Mouse (Mus musculus): ENCODE measurements around the gene C7. TPM values are rescaled to one million over a fixed set of nuclear protein-coding genes. Genes with fewer than 3 reads are reported as not detected.

Gene C7
- polyA plus RNA-seq, 1 experiment from 2014 or later, result 0.09 TPM

DNA sequence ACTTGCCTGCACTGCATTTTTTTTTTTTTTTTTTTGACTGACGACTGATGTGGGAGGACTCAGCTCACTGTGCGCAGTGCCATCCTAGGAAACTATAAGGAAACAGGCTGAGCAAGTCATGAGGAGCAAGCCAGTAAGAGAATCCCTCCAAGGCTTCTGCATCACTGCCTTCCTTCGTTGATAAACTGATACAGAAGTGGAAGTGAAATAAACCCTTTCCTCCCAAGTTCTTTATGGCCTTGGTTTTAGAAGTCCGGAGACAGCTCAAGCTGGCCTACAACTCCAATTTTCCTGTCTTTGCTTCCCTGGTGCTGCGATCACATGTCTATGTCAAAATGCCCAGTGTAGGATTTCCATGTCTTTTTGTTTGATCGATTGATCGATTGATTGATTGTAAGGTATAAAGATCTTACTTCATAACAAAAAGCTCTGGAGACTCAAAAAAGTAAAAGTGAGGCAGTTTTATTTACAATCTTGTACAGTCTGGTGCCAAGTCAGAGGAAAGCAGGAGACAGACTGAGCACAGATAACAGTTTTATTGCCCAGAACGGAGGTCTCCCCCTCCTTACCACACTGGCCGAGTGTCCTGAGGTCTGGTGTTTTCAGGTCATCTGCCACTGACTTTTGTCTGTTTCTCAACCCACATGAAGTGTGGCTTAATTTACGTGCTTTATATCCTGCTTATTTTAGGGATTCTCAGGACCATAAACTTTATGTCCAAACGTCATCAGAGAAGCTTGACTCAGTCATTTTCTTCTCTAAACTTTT, 32.2 kb upstream of the C7 start:
- H3K9me3 ChIP-seq (ENCODE audit: control insufficient read depth, low read length), result no peaks in the 10 kb centered on the region
- H3K27ac ChIP-seq (ENCODE audit: low read depth, low read length), result no peak overlapping the region
- H3K4me1 ChIP-seq (ENCODE audit: control insufficient read depth, insufficient read depth, low read length), result no peaks in the 10 kb centered on the region
- H3K36me3 ChIP-seq (ENCODE audit: control insufficient read depth, insufficient read depth, low read length), result no peaks in the 10 kb centered on the region
- WGBS, result 43% methylated on average over 11 of the region's 11 CpGs
- H3K4me3 ChIP-seq (ENCODE audit: low read length), result no peak overlapping the region
- peak; percentile 94 for ATAC-seq (ENCODE audit: low FRiP score, low TSS enrichment)
- H3K4me2 ChIP-seq (replicated peaks; ENCODE audit: low read depth, low read length), result no peak overlapping the region
- no peaks in the 10 kb centered on the region for H3K27me3 ChIP-seq (ENCODE audit: control insufficient read depth, insufficient read depth, low read length)
- no peak overlapping the region for H3K9ac ChIP-seq (ENCODE audit: low read depth, low read length)

DNA sequence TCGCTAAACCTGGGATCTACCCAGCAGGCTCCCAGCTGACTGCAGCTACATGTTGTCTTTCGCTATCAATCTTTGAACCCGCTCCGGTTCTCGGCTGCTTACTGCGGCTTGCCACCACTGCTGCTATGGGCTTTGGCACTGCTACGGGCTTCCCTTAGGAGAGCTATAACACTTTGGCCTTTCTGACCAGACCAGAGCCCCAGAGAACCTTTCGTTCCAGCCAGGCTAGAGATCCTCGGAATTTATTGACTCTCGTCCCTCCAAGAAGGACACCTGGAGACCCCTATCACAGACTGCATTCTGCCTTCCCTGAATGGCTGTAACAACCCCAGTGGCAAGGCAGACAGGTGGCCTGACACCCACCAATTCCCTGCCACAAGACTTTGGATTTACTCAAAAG, 26.6 kb upstream of the C7 start:
- ATAC-seq (ENCODE audit: low FRiP score, low TSS enrichment), result no peak
- Histone ChIP-seq H3K4me3 (ENCODE audit: low read length) (no peak overlapping the region), H3K36me3 (ENCODE audit: control insufficient read depth, insufficient read depth, low read length) (no peaks in the 10 kb centered on the region), H3K27ac (ENCODE audit: low read depth, low read length) (no peak overlapping the region), H3K4me2 (replicated peaks; ENCODE audit: low read depth, low read length) (no peak overlapping the region), H3K4me1 (ENCODE audit: control insufficient read depth, insufficient read depth, low read length) (no peaks in the 10 kb centered on the region), H3K27me3 (ENCODE audit: control insufficient read depth, insufficient read depth, low read length) (no peaks in the 10 kb centered on the region), H3K9ac (ENCODE audit: low read depth, low read length) (no peak overlapping the region), H3K9me3 (ENCODE audit: control insufficient read depth, low read length) (no peaks in the 10 kb centered on the region)
- 83% methylated on average over 10 of the region's 10 CpGs for WGBS

DNA sequence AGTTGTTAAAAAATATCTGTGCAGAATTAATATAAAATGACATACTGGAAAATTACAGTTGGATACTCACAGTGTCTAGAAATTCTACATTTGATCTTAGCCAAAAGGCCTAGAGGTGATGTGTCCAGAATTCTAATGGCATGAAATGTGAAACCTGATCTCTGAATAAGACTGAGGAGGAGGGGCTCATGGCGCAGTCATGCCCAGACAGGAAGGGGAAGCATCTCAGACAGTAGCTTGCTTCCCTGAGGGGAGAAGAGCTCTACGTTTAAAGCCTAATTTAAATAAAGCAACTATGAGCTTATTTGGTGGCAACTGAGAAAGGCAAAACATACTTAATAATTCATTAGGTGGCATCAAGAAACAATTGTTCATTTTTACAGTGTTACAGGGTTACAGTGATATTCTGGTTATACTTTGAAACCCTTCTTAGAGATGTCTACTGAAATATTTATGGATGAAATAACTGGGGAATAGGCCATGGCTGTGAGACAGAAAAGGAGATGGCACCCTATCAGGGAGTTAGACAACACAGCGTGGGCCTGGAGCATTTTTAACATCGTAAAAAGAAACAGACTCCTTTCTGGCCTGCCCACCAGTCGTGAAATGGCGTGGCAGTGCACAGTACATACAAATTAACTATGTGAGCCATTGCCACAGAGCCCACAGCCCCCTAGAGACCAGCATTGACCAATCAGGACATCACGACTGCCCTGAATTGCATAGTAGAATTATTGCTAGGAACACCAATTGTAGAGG, 25.5 kb upstream of the C7 start:
- no peak overlapping the region for H3K27ac ChIP-seq (ENCODE audit: low read depth, low read length)
- no peaks in the 10 kb centered on the region for H3K4me1 ChIP-seq (ENCODE audit: control insufficient read depth, insufficient read depth, low read length)
- no peaks in the 10 kb centered on the region for H3K36me3 ChIP-seq (ENCODE audit: control insufficient read depth, insufficient read depth, low read length)
- no peaks in the 10 kb centered on the region for H3K27me3 ChIP-seq (ENCODE audit: control insufficient read depth, insufficient read depth, low read length)
- 59% methylated on average over 7 of the region's 7 CpGs for WGBS
- H3K9me3 ChIP-seq (ENCODE audit: control insufficient read depth, low read length), result peaks cover 5% of the 10 kb centered on the region; the same call in 1 of the 2 replicates
- no peak overlapping the region for H3K4me3 ChIP-seq (ENCODE audit: low read length)
- ATAC-seq (ENCODE audit: low FRiP score, low TSS enrichment), result no peak
- H3K9ac ChIP-seq (ENCODE audit: low read depth, low read length), result no peak overlapping the region
- no peak overlapping the region for H3K4me2 ChIP-seq (replicated peaks; ENCODE audit: low read depth, low read length)

DNA sequence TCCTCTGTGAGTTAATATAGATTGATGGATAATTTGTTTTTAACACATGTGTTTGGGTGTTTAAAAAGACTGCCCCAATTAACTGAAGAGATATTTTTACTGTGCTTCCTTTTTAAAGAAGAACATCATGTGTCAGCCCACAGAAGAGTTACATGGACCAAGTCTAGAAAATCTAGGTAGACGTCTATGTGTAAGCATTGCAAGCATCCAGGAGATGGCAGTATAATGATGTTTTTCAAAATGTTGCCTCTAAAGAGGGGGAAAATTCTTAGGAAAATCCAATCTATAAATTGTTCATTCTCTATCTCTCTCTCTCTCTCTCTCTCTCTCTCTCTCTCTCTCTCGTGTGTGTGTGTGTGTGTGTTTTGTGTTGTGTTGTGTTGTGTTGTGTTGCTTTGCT, 22.6 kb upstream of the C7 start:
- Histone ChIP-seq H3K4me2 (replicated peaks; ENCODE audit: low read depth, low read length) (no peak overlapping the region), H3K9me3 (ENCODE audit: control insufficient read depth, low read length) (peaks cover 5% of the 10 kb centered on the region; the same call in 1 of the 2 replicates), H3K4me1 (ENCODE audit: control insufficient read depth, insufficient read depth, low read length) (no peaks in the 10 kb centered on the region), H3K4me3 (ENCODE audit: low read length) (no peak overlapping the region), H3K36me3 (ENCODE audit: control insufficient read depth, insufficient read depth, low read length) (no peaks in the 10 kb centered on the region), H3K27me3 (ENCODE audit: control insufficient read depth, insufficient read depth, low read length) (no peaks in the 10 kb centered on the region), H3K9ac (ENCODE audit: low read depth, low read length) (no peak overlapping the region), H3K27ac (ENCODE audit: low read depth, low read length) (no peak overlapping the region)
- ATAC-seq (ENCODE audit: low FRiP score, low TSS enrichment), result no peak
- 6% methylated on average over 2 of the region's 2 CpGs for WGBS

DNA sequence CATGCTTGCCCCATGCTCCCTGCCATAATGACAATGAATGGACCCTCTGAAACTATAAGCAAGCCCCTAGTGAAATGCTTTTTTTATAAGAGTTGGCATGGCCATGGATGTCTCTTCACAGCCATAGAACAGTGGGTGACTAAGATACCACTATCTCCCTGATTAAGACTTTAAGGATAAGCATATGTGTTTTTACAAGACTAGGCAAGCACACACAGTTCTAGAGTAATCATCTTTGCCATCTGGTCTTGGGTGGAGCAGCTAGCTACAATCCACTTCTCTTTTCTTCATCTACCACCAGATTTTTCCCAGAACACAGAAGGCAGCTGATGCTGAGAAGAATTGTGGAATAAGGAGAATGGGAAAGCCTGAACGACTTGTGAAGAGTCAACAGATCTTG, 17.7 kb upstream of the C7 start:
- H3K4me2 ChIP-seq (replicated peaks; ENCODE audit: low read depth, low read length), result no peak overlapping the region
- peaks cover 5% of the 10 kb centered on the region; the same call in 1 of the 2 replicates for H3K9me3 ChIP-seq (ENCODE audit: control insufficient read depth, low read length)
- no peaks in the 10 kb centered on the region for H3K4me1 ChIP-seq (ENCODE audit: control insufficient read depth, insufficient read depth, low read length)
- 86% methylated on average over 1 of the region's 1 CpGs for WGBS
- H3K27ac ChIP-seq (ENCODE audit: low read depth, low read length), result no peak overlapping the region
- no peak overlapping the region for H3K9ac ChIP-seq (ENCODE audit: low read depth, low read length)
- H3K36me3 ChIP-seq (ENCODE audit: control insufficient read depth, insufficient read depth, low read length), result no peaks in the 10 kb centered on the region
- no peak for ATAC-seq (ENCODE audit: low FRiP score, low TSS enrichment)
- H3K4me3 ChIP-seq (ENCODE audit: low read length), result no peak overlapping the region
- no peaks in the 10 kb centered on the region for H3K27me3 ChIP-seq (ENCODE audit: control insufficient read depth, insufficient read depth, low read length)

DNA sequence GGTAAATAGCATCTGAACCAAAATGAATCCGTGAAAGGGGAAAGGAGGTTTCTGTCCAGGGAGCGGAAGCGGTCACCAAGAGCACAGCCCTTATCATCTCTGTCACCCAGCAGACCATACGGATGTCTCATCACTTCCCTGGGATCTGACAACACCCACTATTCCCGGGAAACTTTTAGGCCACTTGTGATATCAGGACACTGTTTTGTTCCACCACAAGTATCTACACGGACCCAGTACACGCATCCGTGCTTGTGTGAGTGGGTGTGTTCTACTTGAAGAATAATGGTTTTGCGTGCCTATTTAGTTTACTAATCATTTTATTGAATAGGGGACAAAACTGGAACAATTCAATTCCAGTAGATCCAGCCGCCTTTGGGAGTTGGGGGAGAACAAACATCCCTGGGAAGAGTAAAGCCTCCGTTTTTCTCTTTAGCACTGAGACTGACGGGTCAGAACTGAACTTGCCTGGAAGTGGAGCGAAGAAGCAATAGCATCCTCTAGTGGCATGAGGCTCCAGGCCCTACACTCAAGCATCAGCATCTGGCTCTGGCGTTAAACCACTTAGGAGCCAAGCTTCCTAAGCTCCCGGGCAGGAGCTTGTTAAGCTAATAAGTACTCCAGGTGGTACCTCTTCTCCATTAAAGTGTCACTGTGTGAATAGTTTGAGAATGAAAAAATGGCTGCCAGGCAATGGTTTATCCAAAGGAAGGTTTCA, 5.4 kb upstream of the C7 start:
- Histone ChIP-seq H3K27me3 (ENCODE audit: control insufficient read depth, insufficient read depth, low read length) (no peaks in the 10 kb centered on the region), H3K9ac (ENCODE audit: low read depth, low read length) (no peak overlapping the region), H3K4me3 (ENCODE audit: low read length) (no peak overlapping the region), H3K4me2 (replicated peaks; ENCODE audit: low read depth, low read length) (no peak overlapping the region), H3K9me3 (ENCODE audit: control insufficient read depth, low read length) (peaks cover 2% of the 10 kb centered on the region; the same call in 1 of the 2 replicates), H3K27ac (ENCODE audit: low read depth, low read length) (no peak overlapping the region), H3K36me3 (ENCODE audit: control insufficient read depth, insufficient read depth, low read length) (no peaks in the 10 kb centered on the region), H3K4me1 (ENCODE audit: control insufficient read depth, insufficient read depth, low read length) (no peaks in the 10 kb centered on the region)
- peak; percentile 71 for ATAC-seq (ENCODE audit: low FRiP score, low TSS enrichment)
- 57% methylated on average over 15 of the region's 15 CpGs for WGBS

DNA sequence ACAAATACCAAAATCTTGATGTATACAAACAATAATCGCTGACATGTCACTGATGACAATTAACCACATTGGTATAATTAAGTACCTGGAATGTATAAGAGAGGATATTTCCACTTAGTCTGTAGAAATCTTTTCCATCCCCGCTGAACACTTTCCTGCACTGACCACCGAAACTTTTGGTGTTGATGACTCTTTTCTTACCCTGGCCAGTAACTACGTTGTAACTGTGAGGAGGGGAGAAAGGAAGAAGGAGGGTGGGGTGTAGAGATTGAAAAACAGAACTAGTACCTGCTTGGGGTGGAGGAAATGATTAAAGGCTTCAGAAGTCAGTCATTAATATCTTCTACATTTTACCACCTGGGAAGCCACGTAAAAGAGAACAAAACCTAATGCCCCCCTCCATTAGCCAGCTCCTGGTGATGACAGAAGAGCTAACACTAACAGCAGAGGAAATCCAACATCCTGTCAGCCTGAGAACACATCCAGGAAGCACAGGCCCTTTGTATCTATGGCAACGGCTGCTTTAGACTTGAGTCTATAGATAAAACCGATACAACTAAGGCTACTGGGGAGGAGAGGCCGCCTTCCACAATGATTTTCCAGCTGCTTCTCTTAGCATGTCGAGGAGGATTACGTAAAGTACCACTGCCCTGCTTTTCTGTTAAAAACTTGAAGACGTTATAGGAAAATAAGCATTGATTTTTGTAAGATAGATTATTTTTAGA, 17.8 kb downstream of the C7 start:
- 0 out of 2 replicates have a peak, but pooled peaks have one; percentile 46 for ATAC-seq (ENCODE audit: low FRiP score, low TSS enrichment)
- no peak overlapping the region for H3K27ac ChIP-seq (ENCODE audit: low read depth, low read length)
- no peak overlapping the region for H3K9ac ChIP-seq (ENCODE audit: low read depth, low read length)
- WGBS, result 52% methylated on average over 11 of the region's 11 CpGs
- no peaks in the 10 kb centered on the region for H3K27me3 ChIP-seq (ENCODE audit: control insufficient read depth, insufficient read depth, low read length)
- no peaks in the 10 kb centered on the region for H3K36me3 ChIP-seq (ENCODE audit: control insufficient read depth, insufficient read depth, low read length)
- no peaks in the 10 kb centered on the region for H3K4me1 ChIP-seq (ENCODE audit: control insufficient read depth, insufficient read depth, low read length)
- no peak overlapping the region for H3K4me2 ChIP-seq (replicated peaks; ENCODE audit: low read depth, low read length)
- no peaks in the 10 kb centered on the region for H3K9me3 ChIP-seq (ENCODE audit: control insufficient read depth, low read length)
- no peak overlapping the region for H3K4me3 ChIP-seq (ENCODE audit: low read length)

DNA sequence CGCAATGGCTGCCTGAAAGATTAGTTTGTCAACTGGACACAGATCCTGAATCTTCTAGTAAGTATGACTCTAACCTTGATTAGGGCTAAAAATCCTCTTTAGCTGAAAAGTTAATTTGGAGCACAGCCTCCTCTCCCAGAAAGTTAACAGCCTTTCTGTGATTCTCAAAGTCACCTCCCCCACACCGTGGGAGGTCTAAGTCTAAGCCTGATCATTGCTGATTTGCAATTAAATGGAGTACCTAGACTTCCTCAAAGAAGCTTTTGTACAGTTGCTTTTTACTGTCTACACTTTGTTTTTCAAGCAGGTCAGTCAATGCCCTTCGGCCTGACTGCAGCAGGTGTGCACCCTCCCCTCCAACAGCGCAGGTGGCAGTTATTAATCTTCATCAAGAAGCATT, 34.3 kb downstream of the C7 start:
- no peak for ATAC-seq (ENCODE audit: low FRiP score, low TSS enrichment)
- WGBS, result 91% methylated on average over 4 of the region's 4 CpGs
- Histone ChIP-seq H3K4me1 (ENCODE audit: control insufficient read depth, insufficient read depth, low read length) (no peaks in the 10 kb centered on the region), H3K4me2 (replicated peaks; ENCODE audit: low read depth, low read length) (no peak overlapping the region), H3K4me3 (ENCODE audit: low read length) (no peak overlapping the region), H3K36me3 (ENCODE audit: control insufficient read depth, insufficient read depth, low read length) (no peaks in the 10 kb centered on the region), H3K27ac (ENCODE audit: low read depth, low read length) (no peak overlapping the region), H3K9ac (ENCODE audit: low read depth, low read length) (no peak overlapping the region), H3K27me3 (ENCODE audit: control insufficient read depth, insufficient read depth, low read length) (no peaks in the 10 kb centered on the region), H3K9me3 (ENCODE audit: control insufficient read depth, low read length) (no peaks in the 10 kb centered on the region)

Measured in kidney, embryonic 14.5 days (tissue).